In genomic region chr16:14156312-14156711, GRCm38 (mm10) we compare ENCODE assay signal across 17 mouse cellular contexts.
"Had no signal": no experiment of that assay in that cellular context is flagged by ENCODE, and none has a peak within 500 bp of the region (broad histone marks: within the 10 kb centered on the region; RNA-seq: fewer than 3 reads in every experiment).

No protein-coding gene starts in this region.

- H3K4me3 ChIP-seq: kidney, embryonic 15.5 days; left cerebral cortex, adult 2 months; liver, embryonic 13.5 days had no signal

- H3K9ac ChIP-seq: kidney, embryonic 15.5 days; lung, embryonic 14.5 days had no signal

- H3K9me3 ChIP-seq: kidney, embryonic 15.5 days; liver, embryonic 13.5 days had no signal

- H3K4me2 ChIP-seq: kidney, embryonic 15.5 days; liver, embryonic 13.5 days; lung, embryonic 14.5 days; midbrain, embryonic 11.5 days had no signal

- DNase-seq: kidney, adult 11 months; kidney, adult 8-10 months; kidney, postnatal 10 days; kidney, postnatal 36 days; layer of hippocampus, postnatal 36 days; liver, embryonic 13.5 days; lung, embryonic 14.5 days; lung, postnatal 14 days; lung, postnatal 4 days; midbrain, embryonic 14.5 days; right cerebral cortex, postnatal 14 days; right cerebral cortex, postnatal 4 days; thymus, postnatal 25 days had no signal

- H3K27ac ChIP-seq: kidney, embryonic 15.5 days; left cerebral cortex, adult 2 months; liver, embryonic 13.5 days; stomach, postnatal 0 days had no signal

- H3K27me3 ChIP-seq: kidney, embryonic 15.5 days; liver, embryonic 13.5 days had no signal
